Mouse (Mus musculus) embryonic fibroblast, embryonic 13.5 days (primary cell): ENCODE measurements at regions not wholly inside any gene's neighbourhood (a gene's known extent, or its start where the extent isn't known, plus 50 kb on each side); places are given as distances from the start of the nearest gene placed in this dataset.

Source experiments
- CTCF ChIP-seq: IDR thresholded peaks from 2 replicates; pipeline ENCODE4 v1.5.1; 2011; ENCODE audit warnings: mild to moderate bottlenecking, control low read depth, low read length, moderate library complexity, borderline replicate concordance; ENCODE audit not compliant: insufficient read depth
- POLR2A ChIP-seq: IDR thresholded peaks from 2 replicates; pipeline ENCODE4 v1.6.1; 2011; ENCODE audit warnings: low read depth, mild to moderate bottlenecking, control low read depth, low read length, moderate library complexity

GRCm38 (mm10) chr16:76477474-76477873, 103.8 kb upstream of the Nrip1 start:
- TF ChIP-seq CTCF (no peak), POLR2A (no peak)
